Mouse (Mus musculus): ENCODE measurements around the gene Nxnl2. TPM values are rescaled to one million over a fixed set of nuclear protein-coding genes. Genes with fewer than 3 reads are reported as not detected.

The Nxnl2 gene
- total RNA-seq, 2 experiments from 2014 or later: 1.8 to 4.5 TPM

Small RNA genes lying within 50 kb of the gene (microRNA-seq; reads per million reads assigned to microRNA genes)
- not detected for gene Gm44341

Other genes with a start within 250 kb of the Nxnl2 start
- 100 to 1,000 TPM; 227 to 232 TPM for gene Spin1, start 70.1 kb upstream of the Nxnl2 start, total RNA-seq (2021)
- 1 to 10 TPM; 7.4 to 7.6 TPM for gene S1pr3, start 237.6 kb downstream of the Nxnl2 start, total RNA-seq (2021)

Measured in left cerebral cortex, postnatal 4 days (tissue).